Mouse (Mus musculus) heart, embryonic 11.5 days (tissue): ENCODE results near the gene Plb1. TPM values are rescaled to one million over a fixed set of nuclear protein-coding genes. Genes with fewer than 3 reads are reported as not detected.
A peak's percentile ranks its signal among the peaks of the same experiment; 100 is the strongest.

Source experiments
- ATAC-seq: fragments of 200-750 bp; cut with Nextera tagmentation; replicated peaks from 2 replicates; pipeline ENCODE4 v1.8.0; 2017; ENCODE audit warnings: moderate library complexity; ENCODE audit not compliant: insufficient number of reproducible peaks, low FRiP score, low TSS enrichment
- H3K27ac ChIP-seq: fragments of 300-500 bp; sonication (generic); 2 replicates; pipeline ENCODE4 v1.5.1; 2014; ENCODE audit warnings: mild to moderate bottlenecking, low read depth, low read length
- H3K27me3 ChIP-seq: fragments of 300-500 bp; sonication (generic); 2 replicates; pipeline ENCODE4 v1.6.1; 2014; ENCODE audit warnings: mild to moderate bottlenecking, low read length, mixed read lengths; ENCODE audit not compliant: control insufficient read depth, insufficient read depth
- H3K36me3 ChIP-seq: fragments of 300-500 bp; sonication (generic); 2 replicates; pipeline ENCODE4 v1.6.1; 2014; ENCODE audit warnings: mild to moderate bottlenecking, low read length, moderate library complexity, mixed read lengths; ENCODE audit not compliant: control insufficient read depth, insufficient read depth
- H3K4me1 ChIP-seq: fragments of 300-500 bp; sonication (generic); 2 replicates; pipeline ENCODE4 v1.6.1; 2014; ENCODE audit warnings: low read length; ENCODE audit not compliant: control insufficient read depth, insufficient read depth
- H3K4me2 ChIP-seq: fragments of 300-500 bp; sonication (generic); 2 replicates; pipeline ENCODE4 v1.6.1; 2014; ENCODE audit warnings: mild to moderate bottlenecking, moderate library complexity
- H3K4me3 ChIP-seq: fragments of 300-500 bp; sonication (generic); 2 replicates; pipeline ENCODE4 v1.5.1; 2014; ENCODE audit warnings: low read depth, low read length
- H3K9ac ChIP-seq: fragments of 300-500 bp; sonication (generic); 2 replicates; pipeline ENCODE4 v1.6.1; 2014; ENCODE audit warnings: mild to moderate bottlenecking, low read depth, low read length, moderate library complexity
- H3K9me3 ChIP-seq: fragments of 300-500 bp; sonication (generic); replicated peaks from 2 replicates; pipeline ENCODE4 v1.6.1; 2016; ENCODE audit warnings: low read length; ENCODE audit not compliant: control insufficient read depth
- WGBS: fragments of 180-500 bp; shearing (Covaris S2); extraction: QIAGEN DNeasy Blood & Tissue Kit; methylation state at CpG from one replicate; pipeline ENCODE4 v1.1.7; 2014; ENCODE audit not compliant: insufficient replicate concordance; 5-methylcytosine and 5-hydroxymethylcytosine counted together
- polyA plus RNA-seq: library from polyadenylated mRNA; unstranded; fragments of >200 nt; fragmentation: Nextera tagmentation; extraction: Ambion mirVana; gene quantifications from 2 replicates; pipeline ENCODE4 v1.2.1, GENCODE M21; 2014

The Plb1 gene
- polyA plus RNA-seq, 1 experiment from 2014 or later: 1.4 TPM

GRCm38 (mm10) chr5:32395101-32395892 is 162.8 kb downstream of the Plb1 start:
- Histone ChIP-seq H3K27ac (no peak overlapping the region), H3K36me3 (no peaks in the 10 kb centered on the region), H3K9ac (no peak overlapping the region), H3K4me3 (no peak overlapping the region), H3K4me1 (peaks cover 24% of the 10 kb centered on the region), H3K4me2 (no peak overlapping the region), H3K9me3 (no peaks in the 10 kb centered on the region), H3K27me3 (no peaks in the 10 kb centered on the region)
- 50% methylated on average over 9 of the region's 9 CpGs for WGBS
- ATAC-seq: no peak

- H3K27me3 ChIP-seq: no peaks in the 10 kb centered on the region
- H3K4me3 ChIP-seq: no peak overlapping the region
- no peak overlapping the region for H3K4me2 ChIP-seq
- no peak overlapping the region for H3K9ac ChIP-seq
- H3K4me1 ChIP-seq: peaks cover 24% of the 10 kb centered on the region
- no peaks in the 10 kb centered on the region for H3K36me3 ChIP-seq
- no peaks in the 10 kb centered on the region for H3K9me3 ChIP-seq
- ATAC-seq: no peak
- H3K27ac ChIP-seq: no peak overlapping the region
- WGBS: 57% methylated on average over 3 of the region's 3 CpGs
These were observed 165.2 kb downstream of the Plb1 start for GRCm38 (mm10) chr5:32397719-32398118.

- no peaks in the 10 kb centered on the region for H3K9me3 ChIP-seq
- ATAC-seq: no peak
- no peaks in the 10 kb centered on the region for H3K36me3 ChIP-seq
- H3K27me3 ChIP-seq: no peaks in the 10 kb centered on the region
- H3K9ac ChIP-seq: no peak overlapping the region
- peaks cover 20% of the 10 kb centered on the region; the same call in 1 of the 2 replicates for H3K4me1 ChIP-seq
- H3K4me2 ChIP-seq: no peak overlapping the region
- WGBS: 61% methylated on average over 2 of the region's 2 CpGs
- H3K4me3 ChIP-seq: no peak overlapping the region
- no peak overlapping the region for H3K27ac ChIP-seq
These were observed 168.4 kb downstream of the Plb1 start for GRCm38 (mm10) chr5:32400926-32401325.

- WGBS: 74% methylated on average over 9 of the region's 9 CpGs
- no peaks in the 10 kb centered on the region for H3K9me3 ChIP-seq
- peaks cover 8% of the 10 kb centered on the region; the same call in 1 of the 2 replicates for H3K4me1 ChIP-seq
- H3K4me3 ChIP-seq: no peak overlapping the region
- H3K4me2 ChIP-seq: no peak overlapping the region
- H3K36me3 ChIP-seq: no peaks in the 10 kb centered on the region
- H3K9ac ChIP-seq: no peak overlapping the region
- H3K27me3 ChIP-seq: no peaks in the 10 kb centered on the region
- H3K27ac ChIP-seq: no peak overlapping the region
- no peak for ATAC-seq
These were observed 170.8 kb downstream of the Plb1 start for GRCm38 (mm10) chr5:32403082-32403953.

GRCm38 (mm10) chr5:32405199-32405855 is 172.8 kb downstream of the Plb1 start:
- WGBS: 79% methylated on average over 4 of the region's 4 CpGs
- Histone ChIP-seq H3K27ac (no peak overlapping the region), H3K36me3 (no peaks in the 10 kb centered on the region), H3K4me2 (no peak overlapping the region), H3K9ac (no peak overlapping the region), H3K27me3 (no peaks in the 10 kb centered on the region), H3K9me3 (no peaks in the 10 kb centered on the region), H3K4me1 (peaks cover 15% of the 10 kb centered on the region), H3K4me3 (no peak overlapping the region)
- no peak for ATAC-seq

GRCm38 (mm10) chr5:32408771-32409170 is 176.3 kb downstream of the Plb1 start:
- H3K9me3 ChIP-seq: no peaks in the 10 kb centered on the region
- H3K27ac ChIP-seq: 0 out of 2 replicates have a peak overlapping the region, but pooled peaks have one; percentile 17
- no peak overlapping the region for H3K4me3 ChIP-seq
- peaks cover 18% of the 10 kb centered on the region for H3K4me1 ChIP-seq
- no peak overlapping the region for H3K9ac ChIP-seq
- no peaks in the 10 kb centered on the region for H3K27me3 ChIP-seq
- WGBS: 77% methylated on average over 1 of the region's 1 CpGs
- no peaks in the 10 kb centered on the region for H3K36me3 ChIP-seq
- no peak overlapping the region for H3K4me2 ChIP-seq
- no peak for ATAC-seq

- Histone ChIP-seq H3K9me3 (no peaks in the 10 kb centered on the region), H3K27ac (no peak overlapping the region), H3K9ac (no peak overlapping the region), H3K4me3 (no peak overlapping the region), H3K4me2 (no peak overlapping the region), H3K36me3 (no peaks in the 10 kb centered on the region), H3K4me1 (peaks cover 23% of the 10 kb centered on the region), H3K27me3 (no peaks in the 10 kb centered on the region)
- 37% methylated on average over 2 of the region's 2 CpGs for WGBS
- no peak for ATAC-seq
These were observed 177.2 kb downstream of the Plb1 start for GRCm38 (mm10) chr5:32409747-32410146.

GRCm38 (mm10) chr5:32410954-32411688 is 178.6 kb downstream of the Plb1 start:
- H3K9ac ChIP-seq: no peak overlapping the region
- peaks cover 23% of the 10 kb centered on the region for H3K4me1 ChIP-seq
- no peak for ATAC-seq
- H3K4me2 ChIP-seq: no peak overlapping the region
- no peak overlapping the region for H3K4me3 ChIP-seq
- H3K27me3 ChIP-seq: no peaks in the 10 kb centered on the region
- WGBS: 61% methylated on average over 3 of the region's 3 CpGs
- no peak overlapping the region for H3K27ac ChIP-seq
- H3K9me3 ChIP-seq: no peaks in the 10 kb centered on the region
- no peaks in the 10 kb centered on the region for H3K36me3 ChIP-seq
